Mouse (Mus musculus) liver, embryonic 14.5 days (tissue): ENCODE measurements at regions not wholly inside any gene's neighbourhood (a gene's known extent, or its start where the extent isn't known, plus 50 kb on each side); places are given as distances from the start of the nearest gene placed in this dataset.

ENCODE experiments used
- ATAC-seq: fragments of 200-750 bp; cut with Nextera tagmentation; 2 replicates; pipeline ENCODE4 v1.8.0; 2017; ENCODE audit warnings: moderate number of reproducible peaks, mild to moderate bottlenecking, moderate library complexity; ENCODE audit not compliant: insufficient read depth
- DNase-seq, 3 experiments: peaks; one replicate each; pipeline ENCODE4 v3.0.0-alpha.2; 2012 to 2013; ENCODE audit warnings: low read depth in 3 of 3, low spot score in 3 of 3
- H3K27ac ChIP-seq: fragments of 300-500 bp; sonication (generic); 2 replicates; pipeline ENCODE4 v1.5.1; 2014; ENCODE audit warnings: moderate library complexity, mild to moderate bottlenecking, control low read depth, inconsistent platforms
- H3K27me3 ChIP-seq: fragments of 300-500 bp; sonication (generic); 2 replicates; pipeline ENCODE4 v1.6.1; 2014; ENCODE audit warnings: mild to moderate bottlenecking, low read length, moderate library complexity; ENCODE audit not compliant: control insufficient read depth, insufficient read depth
- H3K36me3 ChIP-seq: fragments of 300-500 bp; sonication (generic); replicated peaks from 2 replicates; pipeline ENCODE4 v1.6.1; 2014; ENCODE audit warnings: low read depth; ENCODE audit not compliant: control insufficient read depth, insufficient read depth
- H3K4me1 ChIP-seq, 2 experiments: fragments of 200-500 bp in 1 of 2; fragments of 300-500 bp in 1 of 2; sonication (generic) in 1 of 2; replicated peaks; 2 replicates each; pipeline ENCODE4 v1.6.1; 2012 to 2014; ENCODE audit warnings: antibody characterized with exemption in 1 of 2, inconsistent platforms in 1 of 2, low read length in 1 of 2; ENCODE audit not compliant: control insufficient read depth in 2 of 2, insufficient read depth in 2 of 2
- H3K4me2 ChIP-seq: fragments of 300-500 bp; sonication (generic); 2 replicates; pipeline ENCODE4 v1.6.1; 2014; ENCODE audit warnings: low read depth, mild to moderate bottlenecking, control low read depth, moderate library complexity
- H3K4me3 ChIP-seq, 2 experiments: fragments of 200-500 bp in 1 of 2; fragments of 300-500 bp in 1 of 2; sonication (generic) in 1 of 2; 2 replicates each; pipeline ENCODE4 v1.5.1; 2012 to 2014; ENCODE audit warnings: low read depth in 2 of 2, low read length in 2 of 2, mild to moderate bottlenecking in 2 of 2, control low read depth in 1 of 2, inconsistent platforms in 1 of 2, moderate library complexity in 1 of 2; ENCODE audit not compliant: insufficient read depth in 1 of 2
- H3K9ac ChIP-seq: fragments of 300-500 bp; sonication (generic); replicated peaks from 2 replicates; pipeline ENCODE4 v1.6.1; 2014; ENCODE audit warnings: mild to moderate bottlenecking, control low read depth, moderate library complexity
- H3K9me3 ChIP-seq: fragments of 300-500 bp; sonication (generic); 2 replicates; pipeline ENCODE4 v1.6.1; 2016; ENCODE audit warnings: low read length, mixed read lengths; ENCODE audit not compliant: control insufficient read depth
- CTCF ChIP-seq: IDR thresholded peaks from 2 replicates; pipeline ENCODE4 v1.5.1; 2016; ENCODE audit warnings: antibody characterized with exemption, low read depth, control low read depth
- EP300 ChIP-seq: IDR thresholded peaks from 2 replicates; pipeline ENCODE4 v1.6.1; 2016; ENCODE audit warnings: antibody characterized with exemption, low read depth
- WGBS: fragments of 180-500 bp; shearing (Covaris S2); extraction: QIAGEN DNeasy Blood & Tissue Kit; methylation state at CpG from one replicate; pipeline ENCODE4 v1.1.7; 2014; ENCODE audit not compliant: insufficient replicate concordance; 5-methylcytosine and 5-hydroxymethylcytosine counted together

DNA sequence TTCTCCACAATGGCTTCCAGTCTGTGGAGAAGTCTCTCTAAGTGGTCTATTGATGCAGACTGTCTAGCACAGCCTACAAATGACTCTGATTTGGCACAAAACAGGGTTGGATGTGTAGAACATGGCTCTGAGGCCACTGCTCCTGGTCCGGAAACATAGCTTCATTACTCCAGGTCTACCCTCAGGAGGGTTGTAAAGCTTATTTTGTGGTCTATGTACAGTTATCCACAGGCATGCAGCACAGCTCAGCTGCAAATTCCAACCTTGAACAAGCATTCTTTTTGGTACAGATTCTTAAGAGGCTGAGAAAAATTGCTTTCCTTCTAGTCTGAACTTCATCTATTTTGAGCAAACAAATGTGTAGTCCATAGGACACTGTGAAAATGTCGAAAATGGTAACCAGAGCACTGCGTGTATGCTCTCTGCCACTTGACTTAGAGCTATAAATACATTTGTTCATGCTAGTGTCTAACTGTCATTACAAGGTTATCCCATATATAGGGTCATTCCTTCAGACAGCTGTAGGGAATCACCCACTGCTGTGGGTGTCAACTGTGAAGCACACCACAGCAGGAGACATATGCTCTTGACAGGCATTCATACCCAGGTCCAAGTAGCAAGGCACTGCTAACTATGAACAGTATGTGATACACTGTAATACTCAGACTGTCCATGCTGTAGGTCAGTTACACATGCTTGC lies 239.5 kb upstream of the Dmac1 start:
- no peak overlapping the region for H3K4me2 ChIP-seq
- H3K4me1 ChIP-seq, result no peaks in the 10 kb centered on the region
- ATAC-seq (no peak), DNase-seq (no peak)
- TF ChIP-seq CTCF (no peak), EP300 (no peak)
- 55% methylated on average over 3 of the region's 3 CpGs for WGBS
- no peak overlapping the region for H3K27ac ChIP-seq
- no peaks in the 10 kb centered on the region for H3K27me3 ChIP-seq
- H3K9me3 ChIP-seq, result no peaks in the 10 kb centered on the region
- no peak overlapping the region for H3K4me3 ChIP-seq
- no peaks in the 10 kb centered on the region for H3K36me3 ChIP-seq
- no peak overlapping the region for H3K9ac ChIP-seq
